Mouse (Mus musculus): ENCODE data around the gene Sfi1.

GRCm38 (mm10) chr11:3114403-3114802 lies 78.9 kb downstream of the Sfi1 start:
- no peak for TF ChIP-seq POLR2A (IDR thresholded peaks at IDR 0.05; ENCODE audit: control insufficient read depth in 1 of 2, insufficient read depth in 1 of 2, low read depth in 1 of 2, low read length in 2 of 2, poor library complexity in 1 of 2)
- TF ChIP-seq UBTF (IDR thresholded peaks at IDR 0.05; ENCODE audit: borderline replicate concordance, insufficient read depth, low read depth, low read length) = no peak
- TF ChIP-seq CHD2 (IDR thresholded peaks at IDR 0.05; ENCODE audit: low read length) = no peak
- TF ChIP-seq CTCF (IDR thresholded peaks at IDR 0.05 in 2 of 3, conservative IDR thresholded peaks at IDR 0.05 in 1 of 3; ENCODE audit: control insufficient read depth in 1 of 3, insufficient read depth in 1 of 3, low read depth in 2 of 3, low read length in 3 of 3, poor library complexity in 1 of 3, severe bottlenecking in 1 of 3) = no peak
- no peak for TF ChIP-seq POLR2AphosphoS2 (IDR thresholded peaks at IDR 0.05; ENCODE audit: low read length)
- no peak for TF ChIP-seq MYC (IDR thresholded peaks at IDR 0.05; ENCODE audit: low read depth, low read length)
- no peak for TF ChIP-seq EP300 (IDR thresholded peaks at IDR 0.05; ENCODE audit: low read depth in 1 of 2, low read length in 2 of 2)
- no peak for TF ChIP-seq GATA1 (IDR thresholded peaks at IDR 0.05; ENCODE audit: low read depth, low read length)
- no peak for TF ChIP-seq HCFC1 (IDR thresholded peaks at IDR 0.05; ENCODE audit: low read depth, low read length)
